Mouse (Mus musculus): ENCODE results near the gene Tomm40l.
"Not testable (repeated sequence)": the region's sequence is repeated elsewhere in the genome, so short reads cannot be mapped to it uniquely, and the experiment has no call there.

Tomm40l gene

DNA sequence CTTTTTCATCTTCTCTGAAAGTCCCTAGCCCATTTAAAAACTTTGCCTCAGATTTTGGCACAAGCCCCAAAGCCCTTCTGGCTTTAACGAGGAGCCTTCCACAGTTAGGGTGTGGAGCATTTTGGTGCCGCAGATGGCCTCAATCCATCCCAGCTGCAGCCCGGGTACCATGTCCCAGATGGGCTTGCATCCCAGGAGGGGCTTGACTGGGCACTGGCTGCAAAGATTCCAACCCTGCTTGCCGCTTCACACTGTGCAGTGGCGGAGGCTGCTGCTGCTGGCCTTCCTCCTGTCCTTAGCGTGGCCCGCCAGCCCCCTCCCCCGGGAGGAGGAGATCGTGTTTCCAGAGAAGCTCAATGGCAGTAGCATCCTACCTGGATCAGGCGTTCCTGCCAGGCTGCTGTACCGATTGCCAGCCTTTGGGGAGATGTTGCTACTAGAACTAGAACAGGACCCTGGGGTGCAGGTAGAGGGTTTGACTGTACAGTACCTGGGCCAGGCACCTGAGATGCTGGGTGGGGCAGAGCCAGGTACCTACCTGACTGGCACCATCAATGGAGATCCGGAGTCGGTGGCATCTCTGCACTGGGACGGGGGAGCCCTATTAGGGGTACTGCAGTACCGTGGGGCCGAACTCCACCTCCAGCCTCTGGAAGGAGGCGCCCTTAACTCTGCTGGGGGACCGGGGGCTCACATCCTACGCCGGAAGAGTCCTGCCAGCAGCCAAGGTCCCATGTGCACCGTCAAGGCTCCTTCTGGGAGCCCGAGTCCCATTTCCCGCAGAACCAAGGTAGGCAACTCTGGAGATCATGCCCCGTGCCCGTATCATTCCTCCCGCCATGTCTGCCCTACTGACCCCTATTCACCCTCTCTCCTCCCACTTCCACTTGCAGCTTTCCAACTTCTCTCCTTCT is 28.6 kb upstream of the Tomm40l start, which contains the start of gene Ndufs2:
Ndufs2 (minus strand) TSS at position 709 of the 914 bp plus-strand sequence.
- DNase-seq (ENCODE audit: low read depth in 1 of 2, low spot score in 2 of 2), result no peak

DNA sequence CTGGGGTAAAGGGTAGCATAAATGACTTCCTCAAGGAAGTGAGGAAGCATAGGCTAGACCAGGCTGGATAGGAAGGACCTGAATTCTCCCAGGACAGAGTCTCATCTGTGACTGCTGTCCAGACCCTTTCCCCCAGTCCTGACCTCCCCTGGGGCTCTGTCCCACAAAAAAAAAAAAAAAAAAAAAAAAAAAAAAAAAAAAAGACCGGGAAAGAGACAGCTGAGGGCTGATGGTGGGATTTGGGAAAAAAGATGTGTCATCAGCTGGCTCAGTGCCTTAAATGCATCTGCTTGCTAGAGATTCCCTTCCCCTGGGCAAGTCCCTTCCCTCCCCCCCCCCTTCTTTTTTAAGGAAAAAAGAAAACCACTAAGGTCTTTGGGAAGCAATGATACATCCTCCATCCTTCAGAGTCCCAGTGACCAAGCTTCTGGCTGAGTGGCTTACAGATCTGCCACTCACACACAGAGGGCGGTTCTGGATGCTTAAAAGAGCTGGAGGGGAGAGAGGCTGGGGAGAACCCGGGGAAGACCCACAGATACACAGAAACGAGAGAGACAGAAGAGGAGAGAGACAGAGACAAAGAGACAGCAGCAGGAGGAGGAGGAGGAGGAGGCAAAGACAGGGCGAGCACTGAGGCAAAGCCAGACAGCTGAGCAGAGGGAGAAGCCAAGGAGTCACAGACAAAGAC is 27.7 kb upstream of the Tomm40l start, which contains the start of gene Adamts4:
Adamts4 (plus strand) TSS at position 509 of the 688 bp plus-strand sequence.
- DNase-seq (ENCODE audit: low read depth in 1 of 2, low spot score in 2 of 2), result no peak

DNA sequence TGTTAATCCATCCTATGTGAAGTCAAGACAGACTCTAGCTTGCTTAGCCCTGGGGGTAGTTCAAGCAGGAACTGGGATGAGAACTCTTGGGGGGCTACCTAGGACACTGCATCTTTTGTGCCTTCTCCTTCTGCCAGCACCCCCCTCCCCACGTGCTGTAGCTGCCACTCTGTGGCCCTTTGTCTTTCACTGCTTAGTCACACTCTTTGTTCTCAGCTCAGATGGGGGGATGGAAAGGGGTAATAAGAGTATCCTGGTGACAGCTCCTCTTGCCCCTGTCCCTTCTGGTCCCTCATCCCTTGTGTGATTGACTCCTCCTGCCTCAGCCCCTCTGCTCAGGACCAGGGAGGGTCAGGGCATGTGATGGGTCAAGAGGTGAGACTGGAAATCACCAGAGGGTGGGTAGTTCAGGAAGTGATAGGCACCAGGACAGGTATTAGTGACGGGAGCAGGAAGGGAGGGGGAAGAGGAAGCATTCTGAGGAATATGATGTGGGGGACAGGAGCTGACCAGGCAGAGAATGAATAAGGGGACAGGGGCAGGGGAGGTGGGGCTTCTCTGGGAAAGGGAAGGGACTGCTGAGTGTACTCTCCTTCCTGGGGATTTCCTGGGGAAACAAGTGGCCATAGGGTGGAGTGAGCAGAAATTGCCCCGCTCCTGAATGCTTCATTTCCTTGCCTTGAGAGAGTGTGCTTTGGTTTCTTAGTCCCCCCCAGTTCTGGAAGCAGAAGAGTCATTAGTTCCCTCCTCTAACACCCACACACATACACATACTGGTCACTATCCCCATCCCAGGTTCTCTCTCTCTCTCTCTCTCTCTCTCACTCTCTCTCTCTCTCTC is 26.3 kb upstream of the Tomm40l start:
- DNase-seq (ENCODE audit: low read depth in 1 of 2, low spot score in 2 of 2), result no peak

DNA sequence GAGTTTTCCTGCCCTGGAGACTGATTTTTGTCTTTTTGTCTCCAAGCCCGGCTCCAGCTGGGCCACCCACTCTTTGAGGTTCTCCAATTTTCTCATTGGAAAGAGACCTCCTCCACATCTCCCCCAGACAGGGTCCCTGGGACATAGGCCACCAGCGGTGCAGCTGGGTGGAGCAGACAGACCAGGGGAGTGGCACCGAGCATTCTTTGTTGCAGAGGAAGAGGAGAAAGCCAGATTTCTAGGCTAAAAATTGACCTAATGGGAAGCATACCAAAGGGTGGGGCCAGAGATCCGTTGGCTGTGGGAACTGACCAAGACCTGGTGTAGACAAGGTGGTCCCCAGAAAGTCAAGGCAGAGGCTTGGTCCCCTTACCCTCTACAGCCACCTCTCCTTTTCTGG is 25.6 kb upstream of the Tomm40l start:
- DNase-seq (ENCODE audit: low read depth in 1 of 2, low spot score in 2 of 2), result no peak

DNA sequence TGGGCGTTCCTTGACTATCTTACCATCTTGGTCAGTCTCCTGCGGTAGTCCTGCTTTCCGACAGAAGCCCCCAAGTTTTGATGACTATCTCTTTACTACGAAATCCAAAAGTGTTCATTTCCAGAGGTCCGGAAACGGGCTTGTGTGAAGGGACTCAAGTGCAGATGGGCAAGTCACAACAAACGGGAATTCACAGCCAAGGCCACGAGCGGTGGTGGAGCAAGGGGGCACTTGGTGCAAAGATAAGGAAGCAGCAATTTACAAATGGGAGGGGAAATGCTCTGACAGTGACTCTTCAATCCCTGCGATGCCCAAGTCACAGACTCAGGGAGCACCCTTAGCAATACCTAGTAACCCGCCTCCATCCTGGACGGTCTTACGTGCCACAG is 25.1 kb upstream of the Tomm40l start:
- DNase-seq (ENCODE audit: low read depth in 1 of 2, low spot score in 2 of 2), result no peak

DNA sequence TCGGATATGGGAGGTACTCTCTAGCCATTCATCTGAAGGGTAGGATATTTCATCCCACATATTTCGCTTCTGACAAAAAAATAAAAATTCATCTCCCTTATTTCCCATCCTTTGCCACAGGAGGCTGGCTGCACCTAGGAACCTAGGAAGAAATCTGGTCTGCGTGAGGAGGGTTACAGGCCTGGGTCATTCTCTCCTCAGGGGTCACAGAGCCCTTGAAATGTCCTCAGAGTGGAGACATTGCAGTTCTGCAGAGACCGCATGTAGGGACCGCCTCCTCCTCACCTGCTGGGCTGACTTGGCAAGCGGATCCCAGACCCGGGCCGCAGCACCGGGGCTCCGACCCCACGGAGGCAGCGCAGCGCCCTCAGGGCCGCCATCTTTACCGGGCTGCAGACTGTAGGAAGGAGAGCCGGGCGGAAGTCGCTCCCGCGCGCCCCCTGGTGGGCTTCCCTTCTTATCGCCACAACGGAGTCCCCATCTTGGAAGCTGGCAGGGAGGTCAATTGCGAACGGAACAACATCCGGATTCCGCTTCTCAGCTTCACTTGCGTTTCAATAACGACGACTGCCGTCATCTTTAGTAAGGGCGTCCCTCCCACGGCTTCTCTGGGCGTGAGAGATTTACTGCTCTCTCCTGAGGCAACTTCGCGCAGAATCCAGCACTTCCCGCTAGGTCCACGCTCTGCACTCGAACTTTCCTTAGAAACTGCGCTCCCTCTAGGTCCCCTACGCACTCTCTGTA is 24.6 kb upstream of the Tomm40l start:
- peak; percentile 93 to 95 for DNase-seq (ENCODE audit: low read depth in 1 of 2, low spot score in 2 of 2)

DNA sequence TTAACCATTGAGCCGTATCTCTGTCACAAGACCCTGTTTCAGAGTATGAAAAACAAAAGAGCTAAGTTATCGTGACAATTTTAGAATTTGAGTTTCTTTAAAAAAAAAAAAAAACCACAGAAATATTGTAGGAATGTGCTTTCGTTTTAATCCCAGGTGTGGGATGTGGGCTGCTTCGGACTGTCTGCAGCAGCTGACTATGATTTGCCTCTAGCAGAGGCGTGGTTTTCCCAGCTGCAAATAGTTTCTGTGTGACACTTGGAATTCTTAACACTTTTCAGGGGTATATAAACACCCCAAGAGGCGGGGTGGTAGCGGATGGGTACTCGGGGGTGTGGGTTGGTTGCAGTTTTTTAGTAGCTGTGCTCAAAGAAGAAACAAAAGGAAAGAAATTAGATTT is 23.0 kb upstream of the Tomm40l start:
- no peak for DNase-seq (ENCODE audit: low read depth in 1 of 2, low spot score in 2 of 2)

DNA sequence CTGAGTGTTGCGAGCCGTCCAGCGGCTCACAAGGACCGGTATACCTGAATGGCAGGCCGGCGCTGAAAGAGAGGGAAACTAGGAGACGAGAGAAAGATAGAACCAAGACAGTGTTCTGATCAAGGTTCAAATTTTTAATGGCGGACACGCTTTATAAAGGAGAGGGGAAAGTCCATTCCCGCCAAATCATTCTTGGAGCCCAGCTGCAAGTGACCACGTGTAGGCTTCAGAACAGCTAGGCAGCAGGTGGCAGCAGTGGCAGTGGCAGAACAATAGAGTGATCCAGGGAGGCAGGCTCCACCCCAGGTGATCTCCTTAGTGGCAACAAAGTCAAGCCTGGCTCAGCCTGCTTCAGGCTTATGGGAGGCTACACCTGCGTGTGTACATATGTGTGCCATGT is 19.6 kb upstream of the Tomm40l start:
- DNase-seq (ENCODE audit: low read depth in 1 of 2, low spot score in 2 of 2), result not testable (repeated sequence)

DNA sequence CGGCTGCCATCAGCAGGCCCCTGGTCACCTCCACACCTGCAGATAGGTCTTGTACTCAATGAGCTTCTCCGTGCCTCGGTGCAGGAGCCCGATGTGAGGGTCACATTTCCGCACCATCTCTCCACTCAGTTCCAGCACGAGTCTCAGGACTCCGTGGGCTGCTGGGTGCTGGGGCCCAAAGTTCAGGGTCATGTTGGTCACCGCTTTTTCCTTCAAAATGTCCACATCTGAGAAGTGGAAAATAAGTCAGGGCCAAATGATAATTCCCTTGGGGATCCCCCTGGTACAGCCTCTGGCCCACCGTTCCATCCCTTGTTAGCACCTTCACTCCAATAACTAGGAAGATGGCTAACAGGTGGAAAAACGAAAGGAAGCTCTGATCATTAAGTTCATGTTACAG is 18.6 kb upstream of the Tomm40l start:
- no peak for DNase-seq (ENCODE audit: low read depth in 1 of 2, low spot score in 2 of 2)

DNA sequence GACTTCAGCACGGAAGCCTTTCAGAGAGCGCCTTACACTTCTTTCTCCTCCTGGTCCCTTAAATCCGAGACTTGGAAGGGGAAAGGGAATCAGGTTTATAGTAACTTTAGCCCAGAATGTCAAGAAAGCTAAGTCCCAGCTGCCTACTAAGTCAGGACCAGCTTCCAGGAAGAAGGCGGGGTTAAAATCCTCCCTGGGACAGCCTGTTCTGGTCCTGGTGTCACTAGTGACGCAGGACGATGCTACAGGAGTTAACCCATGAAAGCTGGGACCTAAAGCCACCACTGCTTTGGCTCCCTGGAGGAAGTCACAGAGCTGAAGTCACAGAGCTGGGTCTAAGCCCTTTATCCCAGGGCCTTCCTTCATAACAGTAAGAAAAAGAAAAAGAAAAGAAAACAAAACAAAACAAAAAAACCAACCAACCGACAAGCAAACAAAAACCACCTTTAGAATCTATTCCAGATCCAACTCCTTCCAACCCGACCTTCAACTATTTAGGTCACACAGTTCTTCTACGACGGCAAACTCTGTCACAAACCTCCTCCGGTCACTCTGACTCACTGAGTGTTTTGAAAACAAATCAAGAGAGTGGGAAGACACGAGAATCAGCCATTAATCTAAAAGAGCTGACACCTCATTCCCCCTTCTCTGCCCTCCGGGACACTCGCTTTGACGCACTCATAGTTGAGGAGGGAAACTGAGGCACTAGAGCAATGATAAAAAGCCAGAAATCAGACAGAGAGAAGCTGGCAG is 17.9 kb upstream of the Tomm40l start:
- DNase-seq (ENCODE audit: low read depth in 1 of 2, low spot score in 2 of 2), result no peak

DNA sequence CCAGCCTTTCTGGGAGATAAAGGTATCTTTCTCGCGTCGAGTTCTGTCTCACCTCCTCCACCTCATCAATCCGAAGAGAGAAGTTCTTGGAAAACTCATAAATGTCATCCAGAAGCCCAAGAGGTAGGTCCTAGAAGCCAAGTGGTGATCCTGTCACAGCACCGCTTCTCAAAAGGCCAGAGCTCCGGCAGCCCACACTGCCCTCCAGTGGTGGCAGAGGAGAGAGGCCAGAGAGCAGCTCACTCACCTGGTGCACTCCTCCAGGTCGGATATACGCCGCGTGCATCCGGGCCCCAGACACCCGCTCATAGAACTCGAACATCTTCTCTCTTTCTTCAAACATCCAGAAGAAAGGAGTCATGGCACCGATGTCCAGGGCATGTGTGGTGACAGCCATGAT is 16.1 kb upstream of the Tomm40l start:
- DNase-seq (ENCODE audit: low read depth in 1 of 2, low spot score in 2 of 2), result peak in 1 of 2 experiments; percentile 57

DNA sequence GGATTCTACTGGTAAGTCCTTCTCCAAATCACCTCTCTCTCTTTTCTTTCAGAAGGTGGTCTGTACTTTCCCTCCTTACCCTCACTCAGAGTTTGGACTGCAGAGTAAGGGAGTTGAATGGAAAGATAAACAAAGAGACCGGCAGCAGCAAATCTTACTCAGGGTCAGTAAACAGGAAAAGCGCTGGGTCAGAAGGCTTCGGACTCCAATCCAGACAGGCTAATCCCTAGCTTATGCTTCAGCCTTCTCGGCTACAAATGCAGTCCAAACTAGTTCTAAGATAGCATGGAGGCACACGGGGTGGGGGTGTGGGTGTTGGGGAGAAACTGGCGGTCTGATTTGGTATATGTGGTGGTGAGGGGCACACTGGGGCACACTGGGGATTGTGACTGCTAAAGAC is 15.1 kb upstream of the Tomm40l start:
- no peak for DNase-seq (ENCODE audit: low read depth in 1 of 2, low spot score in 2 of 2)

DNA sequence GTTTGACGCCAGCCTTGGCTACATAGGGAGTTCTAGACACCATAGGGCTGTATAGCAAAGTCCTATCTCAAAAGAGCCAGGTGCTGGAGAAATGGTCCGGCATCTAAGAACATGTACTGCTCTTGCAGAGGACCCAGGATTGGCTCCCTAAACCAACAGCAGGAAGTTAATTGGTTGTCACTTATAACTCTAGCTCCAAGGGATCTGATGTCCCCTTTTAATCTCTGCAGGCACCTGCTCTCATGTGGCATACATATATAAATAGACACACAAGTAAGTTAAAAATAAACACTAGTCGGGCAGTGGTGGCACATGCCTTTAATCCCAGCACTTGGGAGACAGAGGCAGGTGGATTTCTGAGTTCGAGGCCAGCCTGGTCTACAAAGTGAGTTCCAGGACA is 13.5 kb upstream of the Tomm40l start:
- no peak for DNase-seq (ENCODE audit: low read depth in 1 of 2, low spot score in 2 of 2)

DNA sequence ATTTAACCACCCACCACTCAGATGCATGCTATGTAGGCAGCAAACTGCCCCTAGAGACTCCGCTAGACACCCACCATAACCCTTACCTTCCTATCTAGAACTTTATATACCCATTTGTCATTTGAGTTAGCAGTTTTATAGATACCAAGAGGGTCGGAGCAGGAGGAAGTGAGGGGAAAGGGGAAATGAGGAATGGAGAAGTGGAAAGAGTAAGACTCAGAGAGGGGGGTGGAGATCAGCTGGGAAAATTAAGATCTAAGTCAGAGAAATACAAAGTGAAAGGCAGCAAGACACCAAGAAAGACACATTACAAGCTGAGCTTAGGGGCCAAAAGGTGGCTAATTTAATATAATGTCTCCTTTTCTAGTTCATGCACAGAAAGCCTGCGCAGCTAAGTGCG is 12.2 kb upstream of the Tomm40l start:
- no peak for DNase-seq (ENCODE audit: low read depth in 1 of 2, low spot score in 2 of 2)

DNA sequence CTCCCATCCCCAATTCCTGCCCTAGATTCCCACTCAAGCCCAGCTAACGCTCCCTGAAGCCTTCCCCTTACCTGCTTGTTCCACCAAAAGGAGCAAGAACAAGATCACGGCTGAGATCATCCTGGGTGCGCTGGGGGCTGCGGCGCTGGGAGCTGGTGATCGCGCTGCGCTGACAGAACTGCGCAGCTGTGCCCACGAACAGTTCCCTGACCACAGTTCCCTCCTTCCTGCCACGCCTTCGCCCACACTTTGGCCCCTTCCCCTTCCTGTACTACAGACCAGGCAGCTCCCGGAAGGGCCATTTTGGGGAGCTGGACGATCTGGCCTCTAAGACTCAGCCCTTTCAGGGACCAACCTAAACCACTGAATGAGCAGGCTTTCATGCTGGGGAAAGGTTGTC is 11.8 kb upstream of the Tomm40l start, which contains the start of gene Fcer1g:
Fcer1g (minus strand) TSS at position 240 of the 400 bp plus-strand sequence.
- peak; percentile 39 to 70 for DNase-seq (ENCODE audit: low read depth in 1 of 2, low spot score in 2 of 2)

DNA sequence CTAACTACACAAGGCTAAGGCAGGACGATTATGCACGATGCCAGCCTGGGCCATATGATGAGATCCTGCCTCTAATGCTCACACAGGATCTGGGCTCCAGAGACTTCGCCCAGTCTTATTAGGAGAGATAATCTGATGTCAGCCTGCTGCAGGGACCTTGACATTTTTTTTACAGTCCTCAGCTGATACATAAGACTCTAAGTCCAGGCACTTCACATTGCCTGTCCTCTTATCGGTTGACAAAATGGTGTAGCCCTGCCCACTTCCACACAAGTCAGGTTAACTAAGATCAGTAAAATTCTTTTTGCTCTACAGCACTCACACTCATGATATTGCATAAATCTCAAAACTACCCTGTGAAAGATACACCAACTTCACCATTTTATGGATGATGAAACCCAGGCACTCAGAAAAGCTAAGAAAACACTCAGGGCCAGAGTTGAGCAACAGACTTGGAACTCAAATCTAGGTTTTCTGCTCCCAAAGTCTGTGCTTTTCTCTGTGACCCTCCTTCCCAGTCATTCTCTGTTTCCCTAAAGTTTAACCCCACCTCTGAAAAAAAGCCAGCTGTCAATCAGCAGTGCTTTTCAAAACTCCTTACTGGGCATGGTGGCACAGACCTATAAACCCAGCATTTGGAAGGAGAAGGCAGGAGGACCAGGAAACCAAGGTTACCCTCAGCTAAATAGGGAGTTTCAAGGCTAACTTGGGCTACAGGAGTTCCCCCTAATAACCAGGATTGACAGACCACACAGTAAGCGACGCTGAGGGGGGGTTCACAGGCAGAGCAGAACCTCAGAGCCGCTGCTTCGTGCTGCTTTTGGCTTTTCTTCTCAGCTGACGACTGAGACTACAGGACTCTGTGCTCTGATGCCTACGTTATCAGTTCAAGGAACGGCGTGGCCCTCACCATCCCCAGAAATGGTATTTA is 10.8 kb upstream of the Tomm40l start:
- peak in 1 of 2 experiments; percentile 14 for DNase-seq (ENCODE audit: low read depth in 1 of 2, low spot score in 2 of 2)

DNA sequence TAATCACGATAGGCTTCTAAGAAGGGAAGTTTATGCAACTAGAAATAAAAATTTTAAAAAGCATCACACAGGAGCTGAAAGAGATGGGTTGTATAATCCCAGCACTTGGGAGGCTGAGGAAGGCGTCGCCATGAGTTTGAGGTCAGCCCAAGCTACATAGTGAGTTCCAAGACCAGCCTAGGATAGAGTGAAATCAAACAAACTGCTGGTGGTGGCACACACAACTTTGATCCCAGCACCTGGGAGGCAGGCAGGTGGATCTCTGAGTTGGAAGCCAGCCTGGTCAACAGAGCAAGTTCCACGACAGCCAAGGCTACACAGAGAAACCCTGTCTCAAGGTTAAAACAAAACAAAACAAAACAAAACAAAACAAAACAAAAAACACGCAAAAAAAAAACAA is 10.0 kb upstream of the Tomm40l start:
- DNase-seq (ENCODE audit: low read depth in 1 of 2, low spot score in 2 of 2), result no peak

DNA sequence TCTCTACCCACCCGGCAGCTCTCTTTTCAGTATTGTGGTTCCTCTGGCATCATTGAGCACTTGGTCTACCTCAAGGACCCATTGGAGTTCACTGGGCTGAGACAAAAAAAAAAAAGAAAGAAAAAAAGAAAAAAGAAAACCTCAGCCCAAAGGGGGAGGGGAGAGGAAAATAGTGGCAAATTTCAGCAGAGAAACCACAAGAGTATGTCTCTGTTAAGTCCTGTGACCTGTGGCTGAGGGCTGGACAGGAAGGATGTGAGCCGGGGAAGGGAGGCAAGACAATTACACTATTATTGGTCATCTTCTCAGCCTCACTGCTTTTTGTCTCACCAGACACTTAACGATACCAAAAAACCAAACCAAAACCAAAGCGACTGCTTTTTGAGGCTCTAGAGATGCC is 9.5 kb upstream of the Tomm40l start:
- no peak for DNase-seq (ENCODE audit: low read depth in 1 of 2, low spot score in 2 of 2)

DNA sequence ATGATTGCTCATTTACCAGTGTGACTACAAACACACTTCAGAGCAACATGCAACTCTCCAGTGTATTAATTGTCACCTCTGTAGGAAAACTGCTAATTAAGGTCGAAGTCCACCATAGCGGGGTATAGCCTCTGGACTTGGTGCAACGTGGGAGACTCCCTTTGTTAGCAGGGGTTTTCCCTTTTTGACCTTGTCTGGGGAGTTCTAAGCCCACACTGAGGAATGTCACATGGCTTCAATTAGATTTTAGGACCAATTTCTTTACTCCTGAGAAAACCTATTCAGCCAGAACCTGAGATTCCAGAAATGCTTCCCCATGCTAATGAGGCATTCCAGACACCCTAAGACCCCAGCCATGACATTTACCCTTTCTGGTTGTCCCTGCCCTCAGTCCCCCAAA is 7.9 kb upstream of the Tomm40l start:
- DNase-seq (ENCODE audit: low read depth in 1 of 2, low spot score in 2 of 2), result no peak

Data from monocyte, adult 2 months (primary cell).